ENCODE assay signal across 11 mouse cellular contexts in genomic region chr5:4851934-4852710, GRCm38 (mm10).
DNase-seq lines count a peak whose midpoint lies in the region; ATAC-seq and TF ChIP-seq lines count a peak whose summit lies in the region.
"Had no signal": no experiment of that assay in that cellular context is flagged by ENCODE, and none has a peak within 500 bp of the region (broad histone marks: within the 10 kb centered on the region; RNA-seq: fewer than 3 reads in every experiment).

No protein-coding gene starts in this region.

- WGBS in hindbrain, embryonic 10.5 days, result 91% methylated on average over 9 of the region's 9 CpGs
- WGBS in hindbrain, embryonic 12.5 days, result 89% methylated on average over 9 of the region's 9 CpGs
- WGBS in midbrain, embryonic 11.5 days, result 91% methylated on average over 9 of the region's 9 CpGs
- 89% methylated on average over 9 of the region's 9 CpGs for WGBS in midbrain, embryonic 16.5 days
- WGBS in stomach, postnatal 0 days, result 46% methylated on average over 9 of the region's 9 CpGs

- H3K9ac ChIP-seq in hindbrain, embryonic 12.5 days, result no peak overlapping the region
- no peak overlapping the region for H3K9ac ChIP-seq in midbrain, embryonic 11.5 days (ENCODE audit: low read length)
- no peak overlapping the region for H3K9ac ChIP-seq in midbrain, embryonic 16.5 days (ENCODE audit: low read depth, low read length)
- H3K9ac ChIP-seq in stomach, postnatal 0 days (ENCODE audit: low read length), result no peak overlapping the region
- H3K9ac ChIP-seq: neural tube, embryonic 15.5 days had no signal

- no peak overlapping the region for H3K4me3 ChIP-seq in hindbrain, embryonic 10.5 days
- H3K4me3 ChIP-seq in hindbrain, embryonic 12.5 days, result no peak overlapping the region
- no peak overlapping the region for H3K4me3 ChIP-seq in midbrain, embryonic 11.5 days (ENCODE audit: low read depth, low read length)
- no peak overlapping the region for H3K4me3 ChIP-seq in midbrain, embryonic 16.5 days (ENCODE audit: low read depth, low read length)
- no peak overlapping the region for H3K4me3 ChIP-seq in stomach, postnatal 0 days (ENCODE audit: low read depth, low read length)
- H3K4me3 ChIP-seq: neural tube, embryonic 15.5 days had no signal

- H3K4me2 ChIP-seq in hindbrain, embryonic 12.5 days (replicated peaks), result no peak overlapping the region
- no peak overlapping the region for H3K4me2 ChIP-seq in midbrain, embryonic 11.5 days
- H3K4me2 ChIP-seq in midbrain, embryonic 16.5 days (ENCODE audit: low read length), result no peak overlapping the region
- H3K4me2 ChIP-seq in stomach, postnatal 0 days (replicated peaks; ENCODE audit: low read depth), result no peak overlapping the region
- H3K4me2 ChIP-seq: neural tube, embryonic 15.5 days had no signal

- no peaks in the 10 kb centered on the region for H3K9me3 ChIP-seq in hindbrain, embryonic 10.5 days
- H3K9me3 ChIP-seq in hindbrain, embryonic 12.5 days (replicated peaks), result no peaks in the 10 kb centered on the region
- no peaks in the 10 kb centered on the region for H3K9me3 ChIP-seq in midbrain, embryonic 11.5 days (ENCODE audit: control insufficient read depth, low read length)
- H3K9me3 ChIP-seq in midbrain, embryonic 16.5 days (replicated peaks; ENCODE audit: control insufficient read depth, low read length, poor library complexity, severe bottlenecking), result no peaks in the 10 kb centered on the region
- H3K9me3 ChIP-seq in stomach, postnatal 0 days (ENCODE audit: control insufficient read depth, low read length), result no peaks in the 10 kb centered on the region
- H3K9me3 ChIP-seq: neural tube, embryonic 15.5 days had no signal

- intact Hi-C loops in heart, postnatal 36 days (cut with DNase I), result loop anchor here (5.0 kb wide), 1 partner anchor 75 kb away; no protein-coding TSS in a partner anchor

- no peak for TF ChIP-seq CTCF in stomach, postnatal 0 days (IDR thresholded peaks at IDR 0.05; ENCODE audit: low read depth)

- no peak for ATAC-seq in hindbrain, embryonic 12.5 days (ENCODE audit: low FRiP score)
- ATAC-seq in midbrain, embryonic 11.5 days (ENCODE audit: low FRiP score), result peak; percentile 23; the same call in 1 of the 2 replicates
- ATAC-seq in midbrain, embryonic 16.5 days, result no peak
- ATAC-seq in stomach, postnatal 0 days (ENCODE audit: low FRiP score, low TSS enrichment), result peak; percentile 47; the same call in 1 of the 2 replicates
- ATAC-seq in CD4-positive, CD25-positive, alpha-beta regulatory T cell, adult 4 months, result no peak

- H3K27me3 ChIP-seq in hindbrain, embryonic 10.5 days (ENCODE audit: insufficient read depth, poor library complexity, severe bottlenecking), result peaks cover 2% of the 10 kb centered on the region; the same call in 1 of the 2 replicates
- H3K27me3 ChIP-seq in hindbrain, embryonic 12.5 days, result peaks cover 9% of the 10 kb centered on the region; the same call in 1 of the 2 replicates
- H3K27me3 ChIP-seq in midbrain, embryonic 11.5 days (ENCODE audit: control insufficient read depth, insufficient read depth, low read length), result no peaks in the 10 kb centered on the region
- H3K27me3 ChIP-seq in midbrain, embryonic 16.5 days (ENCODE audit: control insufficient read depth, insufficient read depth, low read depth, low read length), result no peaks in the 10 kb centered on the region
- H3K27me3 ChIP-seq in stomach, postnatal 0 days (ENCODE audit: control insufficient read depth, insufficient read depth, low read length), result no peaks in the 10 kb centered on the region
- H3K27me3 ChIP-seq: neural tube, embryonic 15.5 days had no signal

- H3K27ac ChIP-seq in hindbrain, embryonic 10.5 days, result peak overlapping the region; percentile 50
- no peak overlapping the region for H3K27ac ChIP-seq in hindbrain, embryonic 12.5 days
- peak overlapping the region; percentile 52 for H3K27ac ChIP-seq in midbrain, embryonic 11.5 days (ENCODE audit: low read depth, low read length)
- no peak overlapping the region for H3K27ac ChIP-seq in midbrain, embryonic 16.5 days (ENCODE audit: low read length)
- H3K27ac ChIP-seq in stomach, postnatal 0 days (replicated peaks), result no peak overlapping the region; the same call in 1 of the 2 replicates
- H3K27ac ChIP-seq: neural tube, embryonic 15.5 days had no signal

- no peak for TF ChIP-seq EP300 in stomach, postnatal 0 days (optimal IDR thresholded peaks at IDR 0.05)

- no peaks in the 10 kb centered on the region for H3K36me3 ChIP-seq in hindbrain, embryonic 10.5 days
- H3K36me3 ChIP-seq in hindbrain, embryonic 12.5 days, result no peaks in the 10 kb centered on the region
- no peaks in the 10 kb centered on the region for H3K36me3 ChIP-seq in midbrain, embryonic 11.5 days (ENCODE audit: control insufficient read depth, insufficient read depth, low read length)
- H3K36me3 ChIP-seq in midbrain, embryonic 16.5 days (ENCODE audit: control insufficient read depth, insufficient read depth, low read length), result no peaks in the 10 kb centered on the region
- H3K36me3 ChIP-seq in stomach, postnatal 0 days (ENCODE audit: control insufficient read depth, insufficient read depth, low read length), result no peaks in the 10 kb centered on the region
- H3K36me3 ChIP-seq: neural tube, embryonic 15.5 days had no signal

- H3K4me1 ChIP-seq in hindbrain, embryonic 10.5 days (replicated peaks), result peaks cover 12% of the 10 kb centered on the region
- H3K4me1 ChIP-seq in hindbrain, embryonic 12.5 days, result peaks cover 17% of the 10 kb centered on the region
- peaks cover 11% of the 10 kb centered on the region for H3K4me1 ChIP-seq in midbrain, embryonic 11.5 days (ENCODE audit: control insufficient read depth, insufficient read depth, low read length)
- no peaks in the 10 kb centered on the region for H3K4me1 ChIP-seq in midbrain, embryonic 16.5 days (ENCODE audit: control insufficient read depth, insufficient read depth, low read length)
- H3K4me1 ChIP-seq in stomach, postnatal 0 days (replicated peaks; ENCODE audit: control insufficient read depth, insufficient read depth), result no peaks in the 10 kb centered on the region
- H3K4me1 ChIP-seq: neural tube, embryonic 15.5 days had no signal

- no peak for DNase-seq in hindbrain, embryonic 10.5 days (ENCODE audit: low spot score)
- DNase-seq in midbrain, embryonic 11.5 days (ENCODE audit: low spot score, missing footprints), result no peak
- DNase-seq in lung, postnatal 10 days, result peak; percentile 66
- no peak for DNase-seq in stomach, postnatal 0 days (ENCODE audit: low spot score)
- no peak for DNase-seq in heart, postnatal 36 days
- DNase-seq: adrenal gland, postnatal 25 days; right cerebral cortex, postnatal 14 days had no signal

Comparison
In these comparisons a context has a peak if more than half of its experiments do, and no peak if none do; other contexts are left out.
1. H3K27ac ChIP-seq: peak in hindbrain, embryonic 10.5 days (single experiment) and midbrain, embryonic 11.5 days (single experiment); none in hindbrain, embryonic 12.5 days (single experiment), midbrain, embryonic 16.5 days (single experiment) and stomach, postnatal 0 days (single experiment).
2. ATAC-seq: peak in midbrain, embryonic 11.5 days (single experiment) and stomach, postnatal 0 days (single experiment); none in hindbrain, embryonic 12.5 days (single experiment), midbrain, embryonic 16.5 days (single experiment) and CD4-positive, CD25-positive, alpha-beta regulatory T cell, adult 4 months (single experiment).